Mouse (Mus musculus) small intestine, adult 2 months (tissue): ENCODE measurements at regions not wholly inside any gene's neighbourhood (a gene's known extent, or its start where the extent isn't known, plus 50 kb on each side); places are given as distances from the start of the nearest gene placed in this dataset.

Experiments used
- CTCF ChIP-seq: fragments of 200-500 bp; IDR thresholded peaks from 2 replicates; pipeline ENCODE4 v1.5.1; 2012; ENCODE audit warnings: low read depth, mild to moderate bottlenecking, control low read depth, inconsistent platforms, low read length, moderate library complexity, mixed read lengths; ENCODE audit not compliant: insufficient replicate concordance, insufficient read length; ENCODE audit errors: extremely low read depth
- POLR2A ChIP-seq: fragments of 200-500 bp; IDR thresholded peaks from 2 replicates; pipeline ENCODE4 v1.6.1; 2012; ENCODE audit warnings: low read depth, mild to moderate bottlenecking, control low read depth, inconsistent platforms, low read length, moderate library complexity

- TF ChIP-seq POLR2A (no peak), CTCF (no peak)
Measured at GRCm38 (mm10) chr7:71418856-71419255, 67.6 kb upstream of the Gm10295 start.
